Mouse (Mus musculus) forebrain, embryonic 10.5 days (tissue): ENCODE data around the gene Zfp455. TPM values are rescaled to one million over a fixed set of nuclear protein-coding genes. Genes with fewer than 3 reads are reported as not detected.
"Not testable (repeated sequence)": the region's sequence is repeated elsewhere in the genome, so short reads cannot be mapped to it uniquely, and the experiment has no call there.

Experiments
- DNase-seq: peaks from one replicate; pipeline ENCODE4 v3.0.0-alpha.2; 2017; ENCODE audit warnings: low spot score; ENCODE audit errors: extremely low spot score
- H3K27ac ChIP-seq: fragments of 300-500 bp; sonication (generic); 2 replicates; pipeline ENCODE4 v1.5.1; 2016; ENCODE audit warnings: mild to moderate bottlenecking
- H3K27me3 ChIP-seq: fragments of 300-500 bp; sonication (generic); 2 replicates; pipeline ENCODE4 v1.6.1; 2016; ENCODE audit warnings: mild to moderate bottlenecking; ENCODE audit not compliant: poor library complexity, severe bottlenecking
- H3K36me3 ChIP-seq: fragments of 300-500 bp; sonication (generic); replicated peaks from 2 replicates; pipeline ENCODE4 v1.6.1; 2016; ENCODE audit warnings: mild to moderate bottlenecking, moderate library complexity
- H3K4me1 ChIP-seq: fragments of 300-500 bp; sonication (generic); 2 replicates; pipeline ENCODE4 v1.6.1; 2016
- H3K4me3 ChIP-seq: fragments of 300-500 bp; sonication (generic); 2 replicates; pipeline ENCODE4 v1.5.1; 2016; ENCODE audit warnings: mild to moderate bottlenecking, moderate library complexity
- H3K9me3 ChIP-seq: fragments of 300-500 bp; sonication (generic); 2 replicates; pipeline ENCODE4 v1.6.1; 2016; ENCODE audit warnings: mild to moderate bottlenecking, moderate library complexity
- WGBS: fragments of 180-500 bp; shearing (Covaris S2); methylation state at CpG from one replicate; pipeline ENCODE4 v1.1.7; 2016; 5-methylcytosine and 5-hydroxymethylcytosine counted together
- polyA plus RNA-seq: library from polyadenylated mRNA; unstranded; fragments of >200 nt; fragmentation: Nextera tagmentation; extraction: Ambion mirVana; gene quantifications from 2 replicates; pipeline ENCODE4 v1.2.1, GENCODE M21; 2016

Gene Zfp455
- 0.98 and 1.4 TPM in 2 replicates for polyA plus RNA-seq

GRCm38 (mm10) chr13:67194340-67194894 lies at the start of gene Zfp455:
Gene Zfp455, plus strand, starts transcription at chr13:67194506.
- Histone ChIP-seq H3K9me3 (no peaks in the 10 kb centered on the region), H3K27ac (peak within 1 kb of the TSS; percentile 89), H3K27me3 (no peaks in the 10 kb centered on the region), H3K4me3 (peak within 1 kb of the TSS; percentile 70), H3K4me1 (peaks cover 3% of the 10 kb centered on the region), H3K36me3 (no peaks in the 10 kb centered on the region)
- DNase-seq = peak; percentile 57
- 3% methylated on average over 13 of the region's 13 CpGs for WGBS

GRCm38 (mm10) chr13:67166122-67166521 lies 28.2 kb upstream of the Zfp455 start:
- not testable (repeated sequence) for H3K27me3 ChIP-seq, H3K4me1 ChIP-seq, H3K27ac ChIP-seq, H3K36me3 ChIP-seq, H3K4me3 ChIP-seq, DNase-seq, H3K9me3 ChIP-seq
- 67% methylated on average over 4 of the region's 4 CpGs for WGBS

GRCm38 (mm10) chr13:67172991-67173722 lies 21.1 kb upstream of the Zfp455 start, which contains the start of gene Rsl1:
Gene Rsl1, plus strand, starts transcription at chr13:67173182.
- not testable (repeated sequence) for H3K9me3 ChIP-seq, H3K27me3 ChIP-seq, H3K4me1 ChIP-seq
- peak within 1 kb of the TSS; percentile 73 for H3K4me3 ChIP-seq
- H3K27ac ChIP-seq = peak within 1 kb of the TSS; percentile 85
- H3K36me3 ChIP-seq = peaks cover 12% of the 10 kb centered on the region
- DNase-seq = peak; percentile 63
- WGBS = under 1% methylated on average over 17 of the region's 17 CpGs

- WGBS = 34% methylated on average over 5 of the region's 5 CpGs
- no peaks in the 10 kb centered on the region for H3K27me3 ChIP-seq
- H3K4me1 ChIP-seq = peaks cover 4% of the 10 kb centered on the region; the same call in 1 of the 2 replicates
- 0 out of 2 replicates have a peak overlapping the region, but pooled peaks have one; percentile 85 for H3K27ac ChIP-seq
- no peak for DNase-seq
- H3K9me3 ChIP-seq = no peaks in the 10 kb centered on the region
- peaks cover 15% of the 10 kb centered on the region for H3K36me3 ChIP-seq
- H3K4me3 ChIP-seq = peak overlapping the region; percentile 73
Measured at GRCm38 (mm10) chr13:67173723-67174055, 20.6 kb upstream of the Zfp455 start.

GRCm38 (mm10) chr13:67201656-67202055 lies 7.3 kb downstream of the Zfp455 start:
- Histone ChIP-seq H3K27me3 (no peaks in the 10 kb centered on the region), H3K4me1 (no peaks in the 10 kb centered on the region), H3K4me3 (no peak overlapping the region), H3K36me3 (no peaks in the 10 kb centered on the region), H3K27ac (no peak overlapping the region), H3K9me3 (no peaks in the 10 kb centered on the region)
- 89% methylated on average over 3 of the region's 3 CpGs for WGBS
- DNase-seq = no peak

GRCm38 (mm10) chr13:67214015-67214607 lies 19.8 kb downstream of the Zfp455 start:
- H3K4me1 ChIP-seq = no peaks in the 10 kb centered on the region
- H3K27me3 ChIP-seq = no peaks in the 10 kb centered on the region
- H3K36me3 ChIP-seq = no peaks in the 10 kb centered on the region
- no peak overlapping the region for H3K27ac ChIP-seq
- DNase-seq = no peak
- no peak overlapping the region for H3K4me3 ChIP-seq
- 63% methylated on average over 4 of the region's 4 CpGs for WGBS
- H3K9me3 ChIP-seq = peaks cover 3% of the 10 kb centered on the region; the same call in 1 of the 2 replicates

Other genes starting within 250 kb of the Zfp455 start
- gene Zfp712, start 133.3 kb upstream of the Zfp455 start, polyA plus RNA-seq = 3.7 and 4.1 TPM in 2 replicates
- 6.6 and 6.7 TPM in 2 replicates for gene Zfp708, start 96.5 kb upstream of the Zfp455 start, polyA plus RNA-seq
- 2.7 and 2.8 TPM in 2 replicates for gene Gm28557, start 85.9 kb upstream of the Zfp455 start, polyA plus RNA-seq
- gene Rslcan18, start 78.2 kb upstream of the Zfp455 start, polyA plus RNA-seq = 0.07 and 0.22 TPM in 2 replicates
- gene Zfp759, start 72.8 kb upstream of the Zfp455 start, polyA plus RNA-seq = 2.2 TPM in 2 replicates
- gene Rsl1, start 21.3 kb upstream of the Zfp455 start, polyA plus RNA-seq = 5.7 and 7.0 TPM in 2 replicates
- gene Zfp458, start 84.0 kb downstream of the Zfp455 start, polyA plus RNA-seq = 1.1 and 1.8 TPM in 2 replicates
- gene Zfp457, start 112.0 kb downstream of the Zfp455 start, polyA plus RNA-seq = 0.18 and 0.50 TPM in 2 replicates
- gene Zfp595, start 138.1 kb downstream of the Zfp455 start, polyA plus RNA-seq = 1.9 and 2.2 TPM in 2 replicates
- gene Gm28044, start 166.0 kb downstream of the Zfp455 start, polyA plus RNA-seq = 0.37 TPM in 1 of 2 replicates, not detected in the other
- gene Zfp953, start 166.1 kb downstream of the Zfp455 start, polyA plus RNA-seq = 0.87 and 1.1 TPM in 2 replicates
- 0.50 TPM in 1 of 2 replicates, not detected in the other for gene Gm28041, start 181.2 kb downstream of the Zfp455 start, polyA plus RNA-seq
- gene Zfp456, start 181.3 kb downstream of the Zfp455 start, polyA plus RNA-seq = 0.62 and 0.86 TPM in 2 replicates
- gene Zfp429, start 205.3 kb downstream of the Zfp455 start, polyA plus RNA-seq = 3.4 and 4.5 TPM in 2 replicates
- gene Zfp459, start 226.9 kb downstream of the Zfp455 start, polyA plus RNA-seq = 0.86 and 1.2 TPM in 2 replicates